Mouse (Mus musculus): Measurements from ENCODE around the gene Olfr145. TPM values are rescaled to one million over a fixed set of nuclear protein-coding genes. Genes with fewer than 3 reads are reported as not detected.

Gene Olfr145
- not detected in 2 replicates for polyA plus RNA-seq (2015; fragmentation: Nextera tagmentation; extraction: Ambion mirVana)

DNA sequence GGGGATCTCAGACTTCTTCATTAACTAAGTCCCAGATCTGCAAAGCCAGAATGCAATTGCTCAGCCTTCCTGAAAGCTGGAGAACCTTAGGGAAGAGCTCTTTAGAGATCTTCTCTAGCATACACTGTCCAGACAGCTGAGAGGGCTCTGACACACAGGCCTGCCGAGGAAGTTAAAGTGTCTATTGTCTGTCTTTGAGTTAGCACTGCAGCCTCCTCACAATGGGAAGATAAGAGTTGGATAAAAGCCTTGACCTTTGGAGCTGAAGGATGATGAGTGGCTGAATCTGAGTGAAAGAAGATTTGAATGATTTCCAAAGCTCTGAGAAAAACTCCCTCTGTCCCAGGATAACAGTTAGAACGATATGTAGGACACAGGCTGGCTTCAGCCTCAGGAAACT lies at the start of gene Olfr145:
Gene Olfr145, plus strand, starts transcription at position 64 of the 400 bp plus-strand sequence.
- Histone ChIP-seq H3K4me2 (no peak within 1 kb of the TSS), H3K27me3 (replicated peaks) (no peaks in the 10 kb centered on the region), H3K4me1 (no peaks in the 10 kb centered on the region), H3K27ac (replicated peaks) (no peak within 1 kb of the TSS), H3K9ac (replicated peaks) (no peak within 1 kb of the TSS), H3K4me3 (replicated peaks) (no peak within 1 kb of the TSS), H3K36me3 (no peaks in the 10 kb centered on the region), H3K9me3 (replicated peaks) (no peaks in the 10 kb centered on the region)
- WGBS: 18% methylated on average over 2 of the region's 2 CpGs
- ATAC-seq (ENCODE audit: low FRiP score): no peak

DNA sequence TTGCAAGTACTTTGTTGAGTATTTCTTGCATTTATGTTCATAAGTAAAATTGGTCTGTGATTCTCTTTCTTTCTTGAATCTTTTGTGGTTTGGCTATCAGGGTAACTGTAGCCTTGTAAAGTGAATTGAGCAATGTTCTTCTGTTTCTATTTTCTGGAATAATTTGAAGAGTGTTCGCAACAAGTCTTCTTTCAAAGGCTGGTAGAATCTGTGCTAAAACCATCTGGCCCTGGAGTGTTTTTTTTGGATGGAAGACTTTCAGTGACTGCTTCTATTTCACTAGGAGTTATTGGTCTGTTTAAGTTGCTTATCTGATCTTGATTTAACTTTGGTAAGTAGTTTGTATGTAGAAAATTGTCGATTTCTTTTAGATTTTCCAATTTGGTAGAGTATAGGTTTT lies 47.3 kb upstream of the Olfr145 start:
- 88% methylated on average over 2 of the region's 2 CpGs for WGBS
- Histone ChIP-seq H3K4me2 (no peak overlapping the region), H3K4me3 (replicated peaks) (no peak overlapping the region), H3K27me3 (replicated peaks) (no peaks in the 10 kb centered on the region), H3K36me3 (no peaks in the 10 kb centered on the region), H3K9ac (replicated peaks) (no peak overlapping the region), H3K4me1 (no peaks in the 10 kb centered on the region), H3K9me3 (replicated peaks) (no peaks in the 10 kb centered on the region), H3K27ac (replicated peaks) (no peak overlapping the region)
- ATAC-seq (ENCODE audit: low FRiP score): no peak

DNA sequence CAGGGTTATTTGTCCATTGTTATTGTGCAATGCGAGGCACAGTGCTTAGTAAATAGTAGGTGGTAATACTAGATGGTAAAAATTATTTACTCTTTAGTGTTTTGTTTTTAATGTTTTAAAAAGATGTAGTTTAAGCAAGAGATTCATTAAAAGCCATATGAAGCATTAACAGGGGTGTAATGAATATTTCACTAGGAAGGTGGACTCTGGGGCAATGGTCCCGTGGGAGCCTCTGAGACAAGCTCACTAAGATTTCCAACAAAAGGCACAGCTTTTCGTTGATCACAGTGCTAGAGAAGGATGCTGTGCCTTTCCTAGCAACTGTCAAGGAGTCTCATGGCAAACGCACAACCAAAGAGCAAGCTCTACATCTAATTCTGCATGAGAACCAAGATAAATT lies 42.6 kb upstream of the Olfr145 start, which contains the start of gene Olfr877:
Gene Olfr877, plus strand, starts transcription at position 301 of the 400 bp plus-strand sequence.
- no peak for ATAC-seq (ENCODE audit: low FRiP score)
- Histone ChIP-seq H3K4me3 (replicated peaks) (no peak within 1 kb of the TSS), H3K27ac (replicated peaks) (no peak within 1 kb of the TSS), H3K9me3 (replicated peaks) (no peaks in the 10 kb centered on the region), H3K9ac (replicated peaks) (no peak within 1 kb of the TSS), H3K4me1 (no peaks in the 10 kb centered on the region), H3K36me3 (no peaks in the 10 kb centered on the region), H3K4me2 (no peak within 1 kb of the TSS), H3K27me3 (replicated peaks) (no peaks in the 10 kb centered on the region)
- WGBS: 75% methylated on average over 4 of the region's 4 CpGs

DNA sequence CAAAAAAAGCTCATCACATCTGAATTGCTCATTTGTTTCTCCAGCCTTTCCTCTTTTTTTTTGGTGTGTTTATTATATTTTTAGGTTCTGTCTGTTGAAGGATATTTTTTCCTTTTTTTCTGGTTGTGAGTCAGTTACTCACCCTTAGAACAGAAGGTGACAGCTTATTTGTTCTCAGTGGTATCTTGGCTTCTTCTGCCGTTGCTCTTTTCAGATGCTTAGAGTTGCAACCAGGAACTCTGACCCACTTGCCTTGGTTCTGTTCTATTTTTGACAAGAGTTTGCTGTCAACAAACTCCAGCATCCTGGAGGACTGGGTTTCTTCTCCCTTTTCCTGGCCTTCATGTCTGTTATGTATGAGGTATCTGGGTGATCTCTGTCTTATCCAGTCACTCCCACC lies 33.2 kb upstream of the Olfr145 start:
- no peaks in the 10 kb centered on the region for H3K27me3 ChIP-seq (replicated peaks)
- 79% methylated on average over 1 of the region's 1 CpGs for WGBS
- H3K4me2 ChIP-seq: no peak overlapping the region
- no peaks in the 10 kb centered on the region for H3K9me3 ChIP-seq (replicated peaks)
- H3K36me3 ChIP-seq: no peaks in the 10 kb centered on the region
- H3K4me3 ChIP-seq (replicated peaks): no peak overlapping the region
- no peaks in the 10 kb centered on the region for H3K4me1 ChIP-seq
- ATAC-seq (ENCODE audit: low FRiP score): no peak
- no peak overlapping the region for H3K9ac ChIP-seq (replicated peaks)
- H3K27ac ChIP-seq (replicated peaks): no peak overlapping the region

DNA sequence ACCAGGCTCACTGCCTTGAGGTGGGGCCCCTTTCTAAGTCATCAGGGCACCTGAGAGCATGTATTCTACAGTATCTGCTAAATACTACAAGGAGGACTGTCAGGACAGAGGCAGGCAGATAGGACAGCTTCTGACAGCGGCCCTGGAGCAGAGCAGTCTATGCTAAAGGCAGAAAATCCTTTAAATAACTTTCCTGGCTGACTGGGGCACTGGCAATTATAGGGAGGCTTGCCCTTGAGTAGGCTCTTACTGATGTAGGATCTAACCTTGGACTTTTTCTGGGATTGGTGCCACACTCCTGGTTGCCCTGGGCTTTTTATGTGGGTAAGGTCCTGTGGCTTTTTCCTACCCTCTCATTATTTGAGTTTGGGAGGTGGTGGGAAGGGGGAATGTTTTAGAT lies 26.3 kb upstream of the Olfr145 start:
- no peak for ATAC-seq (ENCODE audit: low FRiP score)
- Histone ChIP-seq H3K27ac (replicated peaks) (no peak overlapping the region), H3K4me2 (no peak overlapping the region), H3K9ac (replicated peaks) (no peak overlapping the region), H3K36me3 (no peaks in the 10 kb centered on the region), H3K27me3 (replicated peaks) (no peaks in the 10 kb centered on the region), H3K4me3 (replicated peaks) (no peak overlapping the region), H3K4me1 (no peaks in the 10 kb centered on the region), H3K9me3 (replicated peaks) (no peaks in the 10 kb centered on the region)
- 85% methylated on average over 1 of the region's 1 CpGs for WGBS

DNA sequence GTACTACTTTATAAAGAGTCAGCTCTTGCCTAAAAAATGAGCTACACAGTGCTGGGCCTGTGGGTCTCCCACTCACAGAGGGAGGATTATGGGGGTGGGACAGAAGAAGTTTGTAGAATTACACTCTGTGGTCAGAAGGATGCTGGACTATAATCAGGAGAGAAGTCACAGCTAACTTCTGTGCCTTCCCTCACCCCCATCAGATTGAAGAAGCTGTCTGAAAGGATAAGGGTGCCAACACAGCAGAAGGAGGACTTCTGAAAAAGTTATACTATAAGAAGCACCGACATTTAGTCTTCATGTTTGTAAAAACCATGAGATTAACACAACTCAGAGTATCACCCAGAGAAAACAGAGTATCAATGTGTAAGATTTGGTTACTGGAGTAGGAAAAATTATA lies 25.4 kb upstream of the Olfr145 start:
- Histone ChIP-seq H3K4me3 (replicated peaks) (no peak overlapping the region), H3K9ac (replicated peaks) (no peak overlapping the region), H3K4me2 (no peak overlapping the region), H3K36me3 (no peaks in the 10 kb centered on the region), H3K4me1 (no peaks in the 10 kb centered on the region), H3K27me3 (replicated peaks) (no peaks in the 10 kb centered on the region), H3K9me3 (replicated peaks) (no peaks in the 10 kb centered on the region), H3K27ac (replicated peaks) (no peak overlapping the region)
- WGBS: 85% methylated on average over 1 of the region's 1 CpGs
- no peak for ATAC-seq (ENCODE audit: low FRiP score)

DNA sequence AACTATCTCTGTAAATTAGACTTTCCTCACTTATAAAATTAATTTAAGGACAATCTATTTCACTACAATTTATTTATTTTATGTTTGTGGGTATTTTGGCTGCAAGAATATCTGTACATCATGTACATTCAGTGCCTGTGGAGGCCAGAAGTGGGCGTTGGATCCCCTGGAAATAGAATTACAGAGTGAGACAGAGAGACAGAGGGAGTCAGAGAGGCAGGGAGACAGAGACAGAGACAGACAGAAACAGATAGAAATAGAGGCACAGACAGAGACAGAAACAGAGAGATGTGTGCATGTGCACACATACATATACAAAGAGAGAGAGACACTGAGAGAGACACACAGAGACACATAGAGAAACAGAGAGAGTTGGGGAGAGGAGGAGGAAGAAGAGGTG lies 25.0 kb upstream of the Olfr145 start:
- no peak overlapping the region for H3K27ac ChIP-seq (replicated peaks)
- no peaks in the 10 kb centered on the region for H3K9me3 ChIP-seq (replicated peaks)
- no peaks in the 10 kb centered on the region for H3K4me1 ChIP-seq
- H3K27me3 ChIP-seq (replicated peaks): no peaks in the 10 kb centered on the region
- no peak overlapping the region for H3K4me2 ChIP-seq
- H3K9ac ChIP-seq (replicated peaks): no peak overlapping the region
- WGBS: 65% methylated on average over 1 of the region's 1 CpGs
- H3K36me3 ChIP-seq: no peaks in the 10 kb centered on the region
- no peak overlapping the region for H3K4me3 ChIP-seq (replicated peaks)
- no peak for ATAC-seq (ENCODE audit: low FRiP score)

DNA sequence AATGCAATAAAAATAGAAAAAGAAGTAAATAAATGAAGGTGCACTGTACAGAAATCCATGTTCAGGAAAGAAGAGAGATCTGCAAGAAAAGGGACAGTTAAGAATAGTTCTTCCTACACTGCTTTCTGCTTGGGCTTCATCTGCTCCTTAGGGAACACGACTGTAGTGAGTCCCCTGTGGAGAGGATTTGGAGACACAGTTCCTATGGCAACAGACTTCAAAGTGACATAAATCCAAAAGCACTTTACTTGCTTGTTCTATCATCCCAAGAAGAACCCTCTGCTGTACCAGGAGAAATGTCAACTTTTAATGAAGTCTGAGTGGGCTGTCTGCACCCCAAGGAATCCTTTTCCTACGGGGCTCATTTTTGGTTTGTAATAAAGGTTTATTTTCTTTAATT lies 5.6 kb upstream of the Olfr145 start:
- WGBS: 40% methylated on average over 2 of the region's 2 CpGs
- no peak for ATAC-seq (ENCODE audit: low FRiP score)
- no peak overlapping the region for H3K4me2 ChIP-seq
- H3K9ac ChIP-seq (replicated peaks): no peak overlapping the region
- no peaks in the 10 kb centered on the region for H3K9me3 ChIP-seq (replicated peaks)
- H3K4me1 ChIP-seq: no peaks in the 10 kb centered on the region
- H3K27me3 ChIP-seq (replicated peaks): no peaks in the 10 kb centered on the region
- H3K4me3 ChIP-seq (replicated peaks): no peak overlapping the region
- no peak overlapping the region for H3K27ac ChIP-seq (replicated peaks)
- no peaks in the 10 kb centered on the region for H3K36me3 ChIP-seq

DNA sequence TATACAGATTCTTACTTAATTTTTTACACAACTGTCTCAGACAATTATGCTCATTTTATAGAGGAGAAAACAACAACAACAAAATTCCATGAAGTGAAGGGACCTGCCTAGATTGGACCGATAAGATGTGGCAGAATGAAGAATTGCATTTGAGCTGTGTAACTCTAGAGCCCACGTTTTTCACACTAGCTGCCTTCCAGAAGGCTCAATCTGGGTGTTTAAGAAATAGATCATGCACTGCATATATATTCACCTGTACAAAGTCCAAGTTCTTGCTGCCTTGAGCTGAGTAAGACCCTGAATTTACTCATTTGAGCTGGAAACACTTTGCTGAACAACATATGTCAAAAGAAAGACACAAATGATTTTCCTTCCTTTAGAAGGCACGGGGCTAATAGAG lies 9.0 kb downstream of the Olfr145 start:
- ATAC-seq (ENCODE audit: low FRiP score): no peak
- Histone ChIP-seq H3K4me1 (no peaks in the 10 kb centered on the region), H3K27me3 (replicated peaks) (no peaks in the 10 kb centered on the region), H3K36me3 (no peaks in the 10 kb centered on the region), H3K9me3 (replicated peaks) (no peaks in the 10 kb centered on the region), H3K9ac (replicated peaks) (no peak overlapping the region), H3K4me3 (replicated peaks) (no peak overlapping the region), H3K27ac (replicated peaks) (no peak overlapping the region), H3K4me2 (no peak overlapping the region)
- WGBS: 76% methylated on average over 3 of the region's 3 CpGs

DNA sequence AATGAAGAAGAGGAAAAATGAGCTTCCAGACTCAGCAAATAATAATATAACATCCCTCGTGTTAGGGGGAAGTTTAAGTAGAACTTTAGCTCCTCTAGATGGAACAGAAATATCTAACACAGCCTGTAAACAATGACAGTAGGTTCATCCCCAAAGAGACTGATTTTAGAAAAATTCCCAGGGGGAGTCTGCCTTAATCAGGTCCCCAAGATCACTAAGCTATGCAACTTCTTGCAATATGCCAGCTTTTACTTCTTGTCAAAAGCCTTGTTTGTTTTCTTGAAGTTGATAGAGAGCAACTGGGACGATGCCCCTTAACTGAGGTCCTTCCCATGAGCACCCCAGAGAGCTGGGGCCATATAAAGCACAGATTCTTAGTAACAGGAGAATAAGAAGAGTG lies 21.0 kb downstream of the Olfr145 start, which contains the start of gene Olfr878:
Gene Olfr878, plus strand, starts transcription at position 301 of the 400 bp plus-strand sequence.
- no peak for ATAC-seq (ENCODE audit: low FRiP score)
- Histone ChIP-seq H3K27ac (replicated peaks) (no peak within 1 kb of the TSS), H3K36me3 (no peaks in the 10 kb centered on the region), H3K4me3 (replicated peaks) (no peak within 1 kb of the TSS), H3K4me2 (no peak within 1 kb of the TSS), H3K9ac (replicated peaks) (no peak within 1 kb of the TSS), H3K27me3 (replicated peaks) (no peaks in the 10 kb centered on the region), H3K4me1 (no peaks in the 10 kb centered on the region), H3K9me3 (replicated peaks) (no peaks in the 10 kb centered on the region)
- WGBS: 79% methylated on average over 2 of the region's 2 CpGs

DNA sequence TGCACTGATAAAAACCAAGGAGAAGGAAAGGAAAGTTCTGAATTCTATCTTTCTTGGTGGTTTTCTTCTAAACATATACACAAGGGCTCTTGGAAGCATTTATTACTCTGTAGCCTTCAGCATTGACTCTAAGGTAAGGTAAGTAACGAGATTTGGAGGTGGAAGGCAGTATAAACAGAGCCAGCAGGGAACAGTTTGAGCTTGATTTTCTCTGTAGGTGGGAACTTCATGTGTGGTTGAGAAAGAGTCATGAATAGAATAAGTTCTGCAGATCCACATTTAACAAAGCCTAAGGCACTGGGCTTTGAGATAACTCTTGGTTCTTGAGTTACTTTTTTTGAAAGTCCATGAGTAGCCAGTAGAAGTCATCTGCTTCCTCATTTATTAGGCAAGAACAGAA lies 21.5 kb downstream of the Olfr145 start:
- no peak overlapping the region for H3K9ac ChIP-seq (replicated peaks)
- ATAC-seq (ENCODE audit: low FRiP score): no peak
- 60% methylated on average over 1 of the region's 1 CpGs for WGBS
- H3K27me3 ChIP-seq (replicated peaks): no peaks in the 10 kb centered on the region
- no peak overlapping the region for H3K4me2 ChIP-seq
- no peak overlapping the region for H3K4me3 ChIP-seq (replicated peaks)
- no peaks in the 10 kb centered on the region for H3K9me3 ChIP-seq (replicated peaks)
- H3K36me3 ChIP-seq: no peaks in the 10 kb centered on the region
- H3K27ac ChIP-seq (replicated peaks): no peak overlapping the region
- no peaks in the 10 kb centered on the region for H3K4me1 ChIP-seq

DNA sequence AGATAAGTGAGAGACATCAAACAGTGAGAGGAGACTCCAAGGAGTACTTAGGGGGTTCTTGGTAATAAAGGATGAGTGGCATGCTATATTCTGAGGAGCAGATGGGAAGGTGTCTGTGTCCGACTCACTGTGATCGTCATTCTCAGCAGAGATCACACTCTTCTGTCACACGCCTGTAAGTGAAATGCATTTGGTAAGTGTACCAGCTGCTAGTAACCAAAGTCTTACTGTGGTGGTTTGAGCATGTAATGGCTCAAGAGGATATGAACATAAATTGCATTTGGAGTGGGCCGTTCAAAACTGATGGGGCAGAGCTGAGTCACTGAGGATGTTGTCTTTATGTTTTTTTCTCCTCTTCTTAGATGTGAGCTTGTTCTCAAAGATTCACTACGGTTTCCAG lies 27.7 kb downstream of the Olfr145 start:
- Histone ChIP-seq H3K36me3 (no peaks in the 10 kb centered on the region), H3K9ac (replicated peaks) (no peak overlapping the region), H3K4me2 (no peak overlapping the region), H3K4me3 (replicated peaks) (no peak overlapping the region), H3K9me3 (replicated peaks) (no peaks in the 10 kb centered on the region), H3K27me3 (replicated peaks) (no peaks in the 10 kb centered on the region), H3K4me1 (no peaks in the 10 kb centered on the region), H3K27ac (replicated peaks) (no peak overlapping the region)
- WGBS: 79% methylated on average over 5 of the region's 5 CpGs
- ATAC-seq (ENCODE audit: low FRiP score): no peak

DNA sequence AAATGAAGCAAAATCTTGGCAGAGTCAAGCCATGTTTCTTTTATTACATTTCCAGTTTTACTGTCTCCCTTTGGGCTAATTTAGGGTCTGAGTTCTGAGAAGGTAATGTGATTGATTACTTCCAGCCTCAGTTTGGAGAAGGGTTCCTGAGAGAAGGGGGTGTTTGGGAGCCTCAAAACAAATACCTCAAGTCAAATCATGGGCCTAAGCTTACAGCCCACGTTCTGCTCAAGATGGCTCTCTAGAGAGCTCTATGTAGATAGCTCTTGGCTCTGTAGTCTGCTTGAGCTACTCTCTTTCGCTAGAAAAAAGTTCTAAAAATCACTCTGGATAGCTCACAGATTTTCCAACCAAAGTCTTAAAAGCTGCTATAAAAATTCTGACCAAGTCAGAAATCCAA lies 28.9 kb downstream of the Olfr145 start:
- ATAC-seq (ENCODE audit: low FRiP score): no peak
- no peaks in the 10 kb centered on the region for H3K9me3 ChIP-seq (replicated peaks)
- no peak overlapping the region for H3K4me2 ChIP-seq
- H3K36me3 ChIP-seq: no peaks in the 10 kb centered on the region
- no peak overlapping the region for H3K27ac ChIP-seq (replicated peaks)
- H3K4me3 ChIP-seq (replicated peaks): no peak overlapping the region
- no peaks in the 10 kb centered on the region for H3K4me1 ChIP-seq
- no peak overlapping the region for H3K9ac ChIP-seq (replicated peaks)
- no peaks in the 10 kb centered on the region for H3K27me3 ChIP-seq (replicated peaks)
- 64% methylated on average over 2 of the region's 2 CpGs for WGBS

Measured in neural tube, embryonic 15.5 days (tissue).